Mouse (Mus musculus): Measurements from ENCODE around the gene Ppp1r12b. TPM values are rescaled to one million over a fixed set of nuclear protein-coding genes. Genes with fewer than 3 reads are reported as not detected.
"Not testable (repeated sequence)": the region's sequence is repeated elsewhere in the genome, so short reads cannot be mapped to it uniquely, and the experiment has no call there.

The Ppp1r12b gene
- polyA plus RNA-seq, 1 experiment from 2014 or later = 7.8 TPM

DNA sequence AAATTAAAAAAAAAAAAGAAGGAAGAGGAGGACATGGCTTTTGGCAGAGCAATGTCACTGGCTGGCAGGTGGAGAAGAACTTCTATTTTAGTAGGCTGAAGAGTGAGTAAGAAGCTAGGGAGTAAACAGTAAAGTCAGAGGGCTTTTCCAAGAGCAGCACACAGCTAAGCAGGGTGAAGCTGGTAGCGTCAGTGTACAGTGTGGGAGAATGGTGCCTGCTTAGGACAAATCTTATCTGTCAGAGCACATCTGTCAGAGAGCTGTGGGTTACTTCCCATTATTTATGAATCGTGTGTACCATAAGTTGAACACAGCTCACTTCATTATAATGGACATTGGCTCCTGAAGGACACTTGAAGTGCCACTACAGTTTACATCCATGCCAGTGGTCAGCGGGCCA lies 102.9 kb downstream of the Ppp1r12b start:
- no peak overlapping the region for H3K4me2 ChIP-seq (ENCODE audit: low read depth)
- no peak overlapping the region for H3K27ac ChIP-seq (ENCODE audit: low read depth, low read length)
- no peak overlapping the region for H3K4me3 ChIP-seq (ENCODE audit: low read depth, low read length)
- H3K27me3 ChIP-seq (ENCODE audit: control insufficient read depth, insufficient read depth, low read length) = no peaks in the 10 kb centered on the region
- no peak overlapping the region for H3K9ac ChIP-seq (ENCODE audit: low read length)
- no peaks in the 10 kb centered on the region for H3K9me3 ChIP-seq (ENCODE audit: control insufficient read depth, low read length)
- no peaks in the 10 kb centered on the region for H3K36me3 ChIP-seq (ENCODE audit: control insufficient read depth, insufficient read depth, low read length)
- 87% methylated on average over 3 of the region's 3 CpGs for WGBS
- no peak for ATAC-seq (ENCODE audit: insufficient read depth, low FRiP score, low TSS enrichment)
- H3K4me1 ChIP-seq (ENCODE audit: control insufficient read depth, insufficient read depth, low read length) = no peaks in the 10 kb centered on the region
- no peak for DNase-seq (ENCODE audit: low spot score)

DNA sequence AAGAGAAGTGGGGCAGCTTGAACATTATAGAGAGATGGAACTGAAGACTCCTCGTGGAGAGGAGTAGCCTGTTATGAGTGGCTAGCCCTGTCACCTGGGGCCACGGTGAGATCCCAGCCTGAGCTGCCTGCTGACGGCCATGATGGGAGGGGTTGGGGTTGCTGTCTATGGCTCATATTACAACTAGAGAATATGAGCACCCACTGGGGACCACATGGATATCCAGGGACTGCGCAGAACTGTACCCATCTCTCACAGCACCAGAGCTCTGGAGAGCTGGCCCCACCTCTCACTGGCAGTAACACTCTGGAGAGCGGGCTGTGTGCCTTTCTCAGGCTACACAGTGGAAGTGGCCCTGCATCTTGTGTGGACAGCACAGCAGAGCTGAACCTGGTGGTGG lies 104.5 kb downstream of the Ppp1r12b start:
- Histone ChIP-seq H3K4me2 (ENCODE audit: low read depth) (no peak overlapping the region), H3K9me3 (ENCODE audit: control insufficient read depth, low read length) (no peaks in the 10 kb centered on the region), H3K4me3 (ENCODE audit: low read depth, low read length) (no peak overlapping the region), H3K27ac (ENCODE audit: low read depth, low read length) (no peak overlapping the region), H3K27me3 (ENCODE audit: control insufficient read depth, insufficient read depth, low read length) (no peaks in the 10 kb centered on the region), H3K36me3 (ENCODE audit: control insufficient read depth, insufficient read depth, low read length) (no peaks in the 10 kb centered on the region), H3K9ac (ENCODE audit: low read length) (no peak overlapping the region), H3K4me1 (ENCODE audit: control insufficient read depth, insufficient read depth, low read length) (no peaks in the 10 kb centered on the region)
- WGBS = 79% methylated on average over 5 of the region's 5 CpGs
- ATAC-seq (ENCODE audit: insufficient read depth, low FRiP score, low TSS enrichment) (no peak), DNase-seq (ENCODE audit: low spot score) (no peak)

DNA sequence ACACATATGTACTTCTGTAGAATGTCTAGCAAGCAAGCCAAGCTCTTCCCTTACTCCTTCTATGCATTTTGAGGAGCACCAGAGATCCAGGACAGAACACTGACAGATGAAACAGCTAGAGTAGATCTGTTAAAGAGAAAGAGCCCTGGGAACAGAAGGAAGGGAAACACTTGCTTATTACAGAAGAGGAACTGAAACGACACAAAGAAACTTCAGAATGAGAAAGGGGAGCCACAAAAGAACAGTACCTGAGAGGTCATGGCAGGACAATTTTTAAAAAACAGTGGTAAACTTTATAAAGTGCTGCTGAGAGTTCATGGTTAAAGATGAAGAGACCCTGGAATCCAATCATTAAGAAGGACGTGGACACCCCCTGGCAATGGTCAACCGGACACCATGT lies 105.4 kb downstream of the Ppp1r12b start:
- Histone ChIP-seq H3K9ac (ENCODE audit: low read length) (no peak overlapping the region), H3K36me3 (ENCODE audit: control insufficient read depth, insufficient read depth, low read length) (no peaks in the 10 kb centered on the region), H3K4me1 (ENCODE audit: control insufficient read depth, insufficient read depth, low read length) (no peaks in the 10 kb centered on the region), H3K27me3 (ENCODE audit: control insufficient read depth, insufficient read depth, low read length) (no peaks in the 10 kb centered on the region), H3K9me3 (ENCODE audit: control insufficient read depth, low read length) (no peaks in the 10 kb centered on the region), H3K4me2 (ENCODE audit: low read depth) (no peak overlapping the region), H3K4me3 (ENCODE audit: low read depth, low read length) (no peak overlapping the region), H3K27ac (ENCODE audit: low read depth, low read length) (no peak overlapping the region)
- no peak for ATAC-seq (ENCODE audit: insufficient read depth, low FRiP score, low TSS enrichment)
- no peak for DNase-seq (ENCODE audit: low spot score)
- WGBS = 91% methylated on average over 3 of the region's 3 CpGs

DNA sequence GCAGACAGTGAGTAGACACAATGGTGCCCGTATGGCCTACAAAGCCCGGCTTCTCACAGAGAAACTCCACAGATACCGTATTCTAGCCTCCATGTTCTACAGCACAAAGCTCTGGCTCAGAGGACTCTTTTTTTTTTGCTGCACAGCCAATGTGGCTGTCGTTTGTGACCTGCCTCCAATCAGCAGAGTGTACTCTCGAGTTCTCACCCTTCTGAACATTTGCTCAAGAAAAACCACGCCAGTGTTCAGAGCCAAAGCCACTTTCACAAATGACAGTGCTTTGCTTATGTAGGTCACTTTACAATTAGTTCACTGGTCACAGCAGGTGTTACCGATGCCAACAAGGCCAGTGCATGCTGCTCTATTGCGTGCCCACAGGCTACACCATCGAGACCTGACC lies 107.9 kb downstream of the Ppp1r12b start:
- no peak for DNase-seq (ENCODE audit: low spot score)
- no peak for ATAC-seq (ENCODE audit: insufficient read depth, low FRiP score, low TSS enrichment)
- Histone ChIP-seq H3K9me3 (ENCODE audit: control insufficient read depth, low read length) (no peaks in the 10 kb centered on the region), H3K4me1 (ENCODE audit: control insufficient read depth, insufficient read depth, low read length) (no peaks in the 10 kb centered on the region), H3K9ac (ENCODE audit: low read length) (no peak overlapping the region), H3K27ac (ENCODE audit: low read depth, low read length) (no peak overlapping the region), H3K36me3 (ENCODE audit: control insufficient read depth, insufficient read depth, low read length) (no peaks in the 10 kb centered on the region), H3K4me3 (ENCODE audit: low read depth, low read length) (no peak overlapping the region), H3K27me3 (ENCODE audit: control insufficient read depth, insufficient read depth, low read length) (no peaks in the 10 kb centered on the region), H3K4me2 (ENCODE audit: low read depth) (no peak overlapping the region)
- 89% methylated on average over 9 of the region's 9 CpGs for WGBS

DNA sequence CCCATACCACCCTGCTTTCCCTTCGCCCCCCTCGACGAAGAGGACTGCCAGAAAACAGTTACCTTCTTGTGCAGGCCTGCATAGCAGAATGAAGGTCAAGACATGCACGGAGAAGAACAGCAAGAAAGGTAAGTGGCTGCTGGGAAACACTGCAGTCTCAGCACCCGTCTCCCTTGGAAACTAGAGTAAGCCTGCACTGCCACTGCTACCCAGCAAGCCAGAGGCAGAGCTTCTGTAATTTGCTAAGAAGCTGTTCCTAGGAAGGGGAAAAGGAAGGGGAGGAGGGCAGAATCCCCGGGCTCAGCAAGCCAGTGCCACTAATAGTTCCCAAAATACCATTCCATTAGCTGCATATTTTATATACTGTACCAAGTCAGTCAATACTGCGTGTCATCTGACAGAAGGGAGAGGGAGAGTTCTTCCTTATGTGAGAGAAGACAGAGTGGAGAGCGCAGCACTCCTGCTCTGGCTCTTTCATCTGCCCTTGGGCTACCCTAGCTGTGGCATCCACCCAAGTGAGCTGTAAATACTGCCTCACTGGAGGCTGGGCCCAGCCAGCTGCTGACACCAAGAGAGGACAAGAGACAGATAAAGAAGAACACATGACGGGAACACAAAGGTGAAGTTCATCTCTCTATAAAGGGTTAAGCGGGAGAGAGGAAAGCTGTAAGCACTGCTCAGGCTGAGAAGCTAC lies 109.3 kb downstream of the Ppp1r12b start:
- Histone ChIP-seq H3K4me1 (ENCODE audit: control insufficient read depth, insufficient read depth, low read length) (no peaks in the 10 kb centered on the region), H3K9ac (ENCODE audit: low read length) (no peak overlapping the region), H3K27me3 (ENCODE audit: control insufficient read depth, insufficient read depth, low read length) (no peaks in the 10 kb centered on the region), H3K4me3 (ENCODE audit: low read depth, low read length) (no peak overlapping the region), H3K9me3 (ENCODE audit: control insufficient read depth, low read length) (no peaks in the 10 kb centered on the region), H3K27ac (ENCODE audit: low read depth, low read length) (no peak overlapping the region), H3K36me3 (ENCODE audit: control insufficient read depth, insufficient read depth, low read length) (no peaks in the 10 kb centered on the region), H3K4me2 (ENCODE audit: low read depth) (no peak overlapping the region)
- no peak for DNase-seq (ENCODE audit: low spot score)
- no peak for ATAC-seq (ENCODE audit: insufficient read depth, low FRiP score, low TSS enrichment)
- 84% methylated on average over 10 of the region's 10 CpGs for WGBS

DNA sequence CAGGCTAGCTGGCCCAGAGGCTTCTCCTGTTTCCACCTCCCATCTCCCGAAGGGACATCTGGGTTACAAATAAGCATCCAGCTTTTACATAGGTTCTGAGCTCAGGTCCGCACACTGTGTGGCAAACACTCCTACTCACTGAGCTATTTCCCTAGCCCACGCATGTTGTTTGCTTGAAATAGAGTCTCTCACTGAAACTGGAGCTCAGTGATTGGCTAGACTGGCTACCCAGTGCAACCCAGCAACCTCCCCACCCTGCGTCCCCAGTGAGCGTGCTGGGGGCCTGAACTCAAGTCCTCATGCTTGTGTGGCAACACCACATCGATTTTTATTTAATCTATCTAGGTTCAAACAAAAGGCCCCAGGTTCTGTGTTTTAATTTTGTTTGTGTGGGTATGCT lies 112.4 kb downstream of the Ppp1r12b start:
- Histone ChIP-seq H3K4me2 (ENCODE audit: low read depth) (no peak overlapping the region), H3K4me1 (ENCODE audit: control insufficient read depth, insufficient read depth, low read length) (no peaks in the 10 kb centered on the region), H3K4me3 (ENCODE audit: low read depth, low read length) (no peak overlapping the region), H3K9me3 (ENCODE audit: control insufficient read depth, low read length) (no peaks in the 10 kb centered on the region), H3K27me3 (ENCODE audit: control insufficient read depth, insufficient read depth, low read length) (no peaks in the 10 kb centered on the region), H3K9ac (ENCODE audit: low read length) (no peak overlapping the region), H3K36me3 (ENCODE audit: control insufficient read depth, insufficient read depth, low read length) (no peaks in the 10 kb centered on the region), H3K27ac (ENCODE audit: low read depth, low read length) (no peak overlapping the region)
- DNase-seq (ENCODE audit: low spot score) (no peak), ATAC-seq (ENCODE audit: insufficient read depth, low FRiP score, low TSS enrichment) (no peak)
- 94% methylated on average over 6 of the region's 6 CpGs for WGBS

DNA sequence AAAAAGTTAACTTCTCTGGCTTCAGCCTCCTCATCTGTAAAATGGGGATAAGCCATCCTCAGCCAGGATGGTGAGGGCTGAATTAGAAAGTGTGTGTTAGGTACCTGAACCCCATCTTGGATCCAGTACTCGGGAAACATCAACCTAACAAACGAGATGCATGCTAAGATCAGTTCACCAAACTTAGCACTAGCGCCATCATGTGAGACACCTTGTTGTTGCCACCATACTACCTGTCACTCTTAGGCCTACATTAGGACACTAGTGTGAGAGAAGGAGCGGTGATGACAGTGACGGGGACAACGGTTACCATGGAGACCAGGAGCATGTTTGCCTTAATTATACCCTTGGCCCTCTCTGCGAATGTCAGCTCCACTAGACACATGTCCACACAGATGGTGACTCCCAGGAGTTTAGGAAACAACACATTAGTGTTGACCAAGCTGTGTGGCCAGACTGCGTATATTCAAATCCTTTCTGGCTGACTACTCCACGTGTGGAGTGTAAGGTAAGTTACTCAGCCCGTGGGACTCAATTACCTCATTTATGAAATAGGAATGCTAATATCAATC lies 118.7 kb downstream of the Ppp1r12b start:
- Histone ChIP-seq H3K27me3 (ENCODE audit: control insufficient read depth, insufficient read depth, low read length) (no peaks in the 10 kb centered on the region), H3K4me2 (ENCODE audit: low read depth) (no peak overlapping the region), H3K9me3 (ENCODE audit: control insufficient read depth, low read length) (no peaks in the 10 kb centered on the region), H3K4me3 (ENCODE audit: low read depth, low read length) (no peak overlapping the region), H3K4me1 (ENCODE audit: control insufficient read depth, insufficient read depth, low read length) (no peaks in the 10 kb centered on the region), H3K36me3 (ENCODE audit: control insufficient read depth, insufficient read depth, low read length) (peaks cover 6% of the 10 kb centered on the region), H3K9ac (ENCODE audit: low read length) (no peak overlapping the region), H3K27ac (ENCODE audit: low read depth, low read length) (no peak overlapping the region)
- no peak for ATAC-seq (ENCODE audit: insufficient read depth, low FRiP score, low TSS enrichment)
- DNase-seq (ENCODE audit: low spot score) = no peak
- 75% methylated on average over 10 of the region's 10 CpGs for WGBS

DNA sequence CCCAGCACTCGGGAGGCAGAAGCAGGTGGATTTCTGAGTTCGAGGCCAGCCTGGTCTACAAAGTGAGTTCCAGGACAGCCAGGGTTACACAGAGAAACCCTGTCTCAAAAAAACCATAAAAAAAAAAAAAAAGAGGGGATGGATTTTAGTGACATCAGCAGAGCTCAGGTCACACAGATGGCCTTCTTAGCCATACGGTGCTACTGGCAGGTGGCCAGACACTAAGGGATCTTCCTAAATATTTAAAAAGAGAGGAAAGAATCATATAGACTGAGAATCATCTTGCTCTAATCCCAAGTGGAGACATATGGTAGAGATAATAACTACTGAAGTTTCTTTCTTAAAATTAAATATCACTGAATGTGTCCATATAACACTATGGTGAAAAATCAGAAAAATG lies 124.9 kb downstream of the Ppp1r12b start:
- not testable (repeated sequence) for ATAC-seq (ENCODE audit: insufficient read depth, low FRiP score, low TSS enrichment)

DNA sequence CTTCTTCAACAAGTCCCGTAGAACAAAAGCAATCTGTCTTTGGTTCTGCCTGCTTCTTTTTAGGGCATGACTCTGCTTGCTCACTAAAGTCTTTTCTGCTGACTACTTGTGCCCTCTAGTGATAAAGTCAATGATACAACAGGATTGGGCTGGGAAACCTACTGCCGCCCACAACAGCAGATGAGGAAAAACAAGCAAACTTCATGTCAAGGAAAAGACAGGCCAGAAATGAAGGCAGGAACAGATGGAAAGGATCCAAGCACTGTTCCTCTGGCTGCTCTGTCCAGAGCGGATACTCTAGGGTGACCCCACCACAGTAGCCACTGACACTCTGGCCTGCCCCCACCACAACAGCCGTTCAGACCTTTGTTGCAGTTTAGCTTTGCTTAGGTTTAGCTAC lies 126.1 kb downstream of the Ppp1r12b start:
- H3K36me3 ChIP-seq (ENCODE audit: control insufficient read depth, insufficient read depth, low read length) = no peaks in the 10 kb centered on the region; the same call in 1 of the 2 replicates
- no peaks in the 10 kb centered on the region for H3K9me3 ChIP-seq (ENCODE audit: control insufficient read depth, low read length)
- H3K9ac ChIP-seq (ENCODE audit: low read length) = no peak overlapping the region
- 68% methylated on average over 4 of the region's 4 CpGs for WGBS
- no peaks in the 10 kb centered on the region for H3K4me1 ChIP-seq (ENCODE audit: control insufficient read depth, insufficient read depth, low read length)
- H3K4me3 ChIP-seq (ENCODE audit: low read depth, low read length) = no peak overlapping the region
- no peak overlapping the region for H3K4me2 ChIP-seq (ENCODE audit: low read depth)
- H3K27me3 ChIP-seq (ENCODE audit: control insufficient read depth, insufficient read depth, low read length) = no peaks in the 10 kb centered on the region
- H3K27ac ChIP-seq (ENCODE audit: low read depth, low read length) = no peak overlapping the region
- no peak for DNase-seq (ENCODE audit: low spot score)
- ATAC-seq (ENCODE audit: insufficient read depth, low FRiP score, low TSS enrichment) = no peak

More for the DNA sequence above, 124.9 kb downstream of the Ppp1r12b start:
- H3K27me3 ChIP-seq (ENCODE audit: control insufficient read depth, insufficient read depth, low read length); H3K4me1 ChIP-seq (ENCODE audit: control insufficient read depth, insufficient read depth, low read length); H3K4me2 ChIP-seq (ENCODE audit: low read depth); H3K27ac ChIP-seq (ENCODE audit: low read depth, low read length); DNase-seq (ENCODE audit: low spot score); H3K9ac ChIP-seq (ENCODE audit: low read length); H3K9me3 ChIP-seq (ENCODE audit: control insufficient read depth, low read length); H3K4me3 ChIP-seq (ENCODE audit: low read depth, low read length); H3K36me3 ChIP-seq (ENCODE audit: control insufficient read depth, insufficient read depth, low read length): not testable (repeated sequence)
- WGBS = 98% methylated on average over 3 of the region's 3 CpGs
